Mouse (Mus musculus) spleen, adult 2 months (tissue): ENCODE data around the gene 2810006K23Rik.

Source experiments
- CTCF ChIP-seq: fragments of 200-500 bp; IDR thresholded peaks from 2 replicates; pipeline ENCODE4 v1.5.1; 2011; ENCODE audit warnings: mild to moderate bottlenecking, inconsistent platforms; ENCODE audit not compliant: insufficient read depth, insufficient read length, insufficient replicate concordance; ENCODE audit errors: extremely low read depth
- POLR2A ChIP-seq: fragments of 200-500 bp; IDR thresholded peaks from 2 replicates; pipeline ENCODE4 v1.6.1; 2011; ENCODE audit warnings: low read depth, low read length, inconsistent platforms

- no peak for TF ChIP-seq CTCF
- no peak for TF ChIP-seq POLR2A
These were observed 15.0 kb downstream of the 2810006K23Rik start for GRCm38 (mm10) chr5:124342897-124343296.
